Mouse (Mus musculus) CH12.LX (cell line): Measurements from ENCODE around the gene Pcca. TPM values are rescaled to one million over a fixed set of nuclear protein-coding genes. Genes with fewer than 3 reads are reported as not detected.
A peak's percentile ranks its signal among the peaks of the same experiment; 100 is the strongest.

ENCODE experiments used
- DNase-seq: peaks from one replicate; pipeline ENCODE4 v3.0.0-alpha.2; 2013; ENCODE audit errors: extremely low read depth
- H3K27ac ChIP-seq: 2 replicates; pipeline ENCODE4 v1.5.1; 2012; ENCODE audit warnings: low read depth, mild to moderate bottlenecking, control low read depth, moderate library complexity; ENCODE audit not compliant: insufficient read depth
- H3K27me3 ChIP-seq: replicated peaks from 2 replicates; pipeline ENCODE3; 2012; ENCODE audit warnings: inconsistent platforms
- H3K36me3 ChIP-seq, 2 experiments: replicated peaks in 1 of 2; 2 replicates each; pipeline versions ENCODE3 to v1.6.1; 2012; ENCODE audit warnings: inconsistent platforms in 1 of 2, low read length in 1 of 2, mild to moderate bottlenecking in 1 of 2, mixed read lengths in 1 of 2, moderate library complexity in 1 of 2; ENCODE audit not compliant: control insufficient read depth in 1 of 2, insufficient read depth in 1 of 2
- H3K4me1 ChIP-seq, 2 experiments: 2 replicates each; pipeline ENCODE4 v1.6.1; 2012; ENCODE audit warnings: inconsistent platforms in 1 of 2, moderate library complexity in 1 of 2; ENCODE audit not compliant: insufficient read depth in 2 of 2, control insufficient read depth in 1 of 2
- H3K4me2 ChIP-seq: 2 replicates; pipeline ENCODE4 v1.6.1; 2012; ENCODE audit warnings: low read depth, mild to moderate bottlenecking, control low read depth; ENCODE audit not compliant: poor library complexity, insufficient read depth, severe bottlenecking
- H3K4me3 ChIP-seq, 3 experiments: fragments of 150-350 bp in 1 of 3; sonication (generic) in 1 of 3; replicated peaks in 1 of 3; 2 replicates each; pipeline versions ENCODE3 to v1.5.1; 2011 to 2012; ENCODE audit warnings: low read depth in 2 of 3, low read length in 2 of 3, mild to moderate bottlenecking in 2 of 3, moderate library complexity in 2 of 3, control low read depth in 1 of 3, improper control_type of control experiment in 1 of 3, inconsistent platforms in 1 of 3, mixed read lengths in 1 of 3; ENCODE audit not compliant: poor library complexity in 1 of 3
- H3K79me2 ChIP-seq: replicated peaks from 2 replicates; pipeline ENCODE4 v1.6.1; 2012; ENCODE audit warnings: mild to moderate bottlenecking, moderate library complexity; ENCODE audit not compliant: control insufficient read depth, poor library complexity, insufficient read depth, severe bottlenecking; ENCODE audit errors: extremely low read depth
- H3K9ac ChIP-seq: 2 replicates; pipeline ENCODE4 v1.6.1; 2012; ENCODE audit warnings: low read depth, mild to moderate bottlenecking, control low read depth, moderate library complexity; ENCODE audit not compliant: insufficient read depth
- H3K9me3 ChIP-seq: replicated peaks from 2 replicates; pipeline ENCODE3; 2012; ENCODE audit warnings: low read length, inconsistent platforms, mixed read lengths
- CHD1 ChIP-seq: IDR thresholded peaks from 2 replicates; pipeline ENCODE4 v1.6.1; 2012; ENCODE audit warnings: low read depth, low read length, improper control_type of control experiment, inconsistent platforms
- CHD2 ChIP-seq: IDR thresholded peaks from 2 replicates; pipeline ENCODE4 v1.6.1; 2011; ENCODE audit warnings: low read length, improper control_type of control experiment
- CTCF ChIP-seq, 2 experiments: IDR thresholded peaks in 1 of 2; conservative IDR thresholded peaks in 1 of 2; 2 replicates each; pipeline ENCODE4 v1.5.1; 2011 to 2012; ENCODE audit warnings: low read depth in 2 of 2, low read length in 2 of 2, improper control_type of control experiment in 1 of 2, inconsistent platforms in 1 of 2, mild to moderate bottlenecking in 1 of 2, moderate library complexity in 1 of 2
- ETS1 ChIP-seq: conservative IDR thresholded peaks from 2 replicates; pipeline ENCODE4 v1.6.1; 2012; ENCODE audit warnings: low read depth, mild to moderate bottlenecking, inconsistent platforms, low read length, improper control_type of control experiment, moderate library complexity
- HCFC1 ChIP-seq: IDR thresholded peaks from 2 replicates; pipeline ENCODE4 v1.6.1; 2012; ENCODE audit warnings: low read depth, mild to moderate bottlenecking, inconsistent platforms, low read length, improper control_type of control experiment
- KAT2A ChIP-seq: IDR thresholded peaks from 2 replicates; pipeline ENCODE4 v1.6.1; 2012; ENCODE audit warnings: low read length, improper control_type of control experiment, inconsistent platforms; ENCODE audit not compliant: insufficient replicate concordance
- MAX ChIP-seq: IDR thresholded peaks from 2 replicates; pipeline ENCODE4 v1.6.1; 2011; ENCODE audit warnings: low read length, improper control_type of control experiment
- NRF1 ChIP-seq: IDR thresholded peaks from 2 replicates; pipeline ENCODE4 v1.6.1; 2014; ENCODE audit warnings: low read depth, mild to moderate bottlenecking, inconsistent platforms, low read length, improper control_type of control experiment, moderate library complexity
- PAX5 ChIP-seq: IDR thresholded peaks from 2 replicates; pipeline ENCODE4 v1.6.1; 2012; ENCODE audit warnings: low read length, inconsistent platforms, mixed read lengths
- POLR2AphosphoS2 ChIP-seq: IDR thresholded peaks from 2 replicates; pipeline ENCODE4 v1.6.1; 2011; ENCODE audit warnings: low read depth, low read length, improper control_type of control experiment
- SMC3 ChIP-seq: IDR thresholded peaks from 2 replicates; pipeline ENCODE4 v1.6.1; 2011; ENCODE audit warnings: low read depth, low read length, improper control_type of control experiment
- TBP ChIP-seq: conservative IDR thresholded peaks from 2 replicates; pipeline ENCODE4 v1.6.1; 2011; ENCODE audit warnings: low read depth, low read length, improper control_type of control experiment
- USF1 ChIP-seq: IDR thresholded peaks from 2 replicates; pipeline ENCODE4 v1.6.1; 2014; ENCODE audit warnings: low read depth, mild to moderate bottlenecking, inconsistent platforms, low read length, improper control_type of control experiment
- ZKSCAN1 ChIP-seq: IDR thresholded peaks from 2 replicates; pipeline ENCODE4 v1.6.1; 2012; ENCODE audit warnings: low read depth, inconsistent platforms, low read length, improper control_type of control experiment, borderline replicate concordance
- ZMIZ1 ChIP-seq: IDR thresholded peaks from 2 replicates; pipeline ENCODE4 v1.6.1; 2012; ENCODE audit warnings: low read depth, mild to moderate bottlenecking, inconsistent platforms, low read length, improper control_type of control experiment
- dilution Hi-C: fragments of 300-500 bp; cut with MboI; formaldehyde crosslinking; loops from 2 replicates; pipeline ENCODE4 v1.14.3; 2020; ENCODE audit warnings: low sequenced_read_pairs; ENCODE audit not compliant: extremely low pct_unique_long_range_greater_than_20kb, extremely low pct_ligation_motif_present
- in situ Hi-C: fragments of 300-500 bp; cut with MboI; formaldehyde crosslinking; loops from 3 replicates; pipeline ENCODE4 v1.14.3; 2019; ENCODE audit warnings: low sequenced_read_pairs, low pct_ligation_motif_present, low pct_unique_long_range_greater_than_20kb, mixed read lengths
- polyA plus RNA-seq: library from polyadenylated mRNA; unstranded; fragments of >175 nt; gene quantifications from 2 replicates; pipeline ENCODE4 v1.2.1, GENCODE M21; 2012; ENCODE audit warnings: low read depth; ENCODE audit not compliant: insufficient read length
- total RNA-seq, 2 experiments: library from RNA; depleted of rRNA; stranded (reverse); fragments of 300-350 nt in 1 of 2; fragments of >200 nt in 1 of 2; gene quantifications; 2 replicates each; pipeline ENCODE4 v1.2.3; 2012 to 2014

Gene Pcca
- total and polyA plus RNA-seq, 3 experiments, result 11.2 to 39.0 (median 23.8) TPM

DNA sequence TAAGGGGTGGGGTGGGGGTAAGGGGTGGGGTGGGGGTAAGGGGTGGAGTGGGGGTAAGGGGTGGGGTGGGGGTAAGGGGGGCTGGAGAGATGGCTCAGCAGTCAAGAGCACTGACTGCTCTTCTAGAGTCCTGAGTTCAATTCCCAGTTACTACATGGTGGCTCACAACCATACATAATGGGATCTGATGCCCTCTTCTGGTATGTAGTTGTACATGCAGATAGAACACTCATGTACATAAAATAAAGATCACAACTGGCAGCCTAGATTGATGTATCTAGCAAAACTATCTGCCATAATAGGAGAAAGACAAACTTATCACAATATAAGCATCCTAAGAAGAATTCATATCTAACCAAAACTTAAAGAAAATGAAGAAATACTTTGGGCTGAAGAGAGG, 364.4 kb downstream of the Pcca start:
- Histone ChIP-seq H3K4me2 (no peak overlapping the region), H3K4me1 (no peaks in the 10 kb centered on the region), H3K36me3 (peaks cover 26 to 74% of the 10 kb centered on the region in 2 experiments), H3K9me3 (no peaks in the 10 kb centered on the region), H3K27me3 (no peaks in the 10 kb centered on the region), H3K4me3 (no peak overlapping the region), H3K27ac (no peak overlapping the region), H3K79me2 (no peaks in the 10 kb centered on the region), H3K9ac (no peak overlapping the region)
- in situ Hi-C loops (loop anchor here (25.0 kb wide), 2 partner anchors 386 to 686 kb away; no protein-coding TSS in a partner anchor), dilution Hi-C loops (no loop called here)
- no peak for TF ChIP-seq TBP
- no peak for TF ChIP-seq CHD2
- no peak for TF ChIP-seq POLR2AphosphoS2
- TF ChIP-seq CTCF (conservative IDR thresholded peaks at IDR 0.05 in 1 of 2, IDR thresholded peaks at IDR 0.05 in 1 of 2; ENCODE audit: low read depth in 2 of 2, low read length in 2 of 2), result peak in 1 of 2 experiments; percentile 33; a peak in 2 of 4 replicates
- TF ChIP-seq KAT2A, result no peak
- DNase-seq, result no peak

DNA sequence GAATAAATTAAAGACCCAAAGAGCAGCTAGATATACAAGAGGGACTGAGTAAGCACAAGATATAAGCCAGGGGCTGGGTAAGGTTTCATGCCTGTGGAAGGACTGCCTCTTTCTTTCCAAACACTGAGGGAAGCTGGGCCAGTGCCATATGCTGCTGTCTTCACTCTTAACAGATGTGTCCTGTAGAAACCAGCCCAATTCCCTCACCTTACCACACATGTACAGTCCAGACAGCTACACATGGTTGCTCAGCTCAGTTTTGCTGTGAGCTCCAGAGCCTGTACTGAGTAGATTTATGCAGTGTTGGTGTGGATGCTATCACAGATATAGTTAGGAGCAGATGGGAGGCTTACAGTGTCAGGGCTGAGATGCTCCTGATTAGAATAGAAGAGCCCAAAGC, 366.6 kb downstream of the Pcca start:
- TF ChIP-seq TBP (no peak), HCFC1 (no peak), ZKSCAN1 (no peak), CHD1 (no peak), ZMIZ1 (no peak), USF1 (no peak), PAX5 (no peak), SMC3 (no peak), NRF1 (no peak), MAX (no peak)
- Histone ChIP-seq H3K27me3 (no peaks in the 10 kb centered on the region), H3K4me3 (no peak overlapping the region), H3K9me3 (no peaks in the 10 kb centered on the region), H3K4me2 (no peak overlapping the region), H3K36me3 (peaks cover 22 to 71% of the 10 kb centered on the region in 2 experiments), H3K79me2 (no peaks in the 10 kb centered on the region), H3K27ac (no peak overlapping the region), H3K4me1 (no peaks in the 10 kb centered on the region), H3K9ac (no peak overlapping the region)
- DNase-seq, result no peak
- dilution Hi-C loops (no loop called here), in situ Hi-C loops (no loop called here)

DNA sequence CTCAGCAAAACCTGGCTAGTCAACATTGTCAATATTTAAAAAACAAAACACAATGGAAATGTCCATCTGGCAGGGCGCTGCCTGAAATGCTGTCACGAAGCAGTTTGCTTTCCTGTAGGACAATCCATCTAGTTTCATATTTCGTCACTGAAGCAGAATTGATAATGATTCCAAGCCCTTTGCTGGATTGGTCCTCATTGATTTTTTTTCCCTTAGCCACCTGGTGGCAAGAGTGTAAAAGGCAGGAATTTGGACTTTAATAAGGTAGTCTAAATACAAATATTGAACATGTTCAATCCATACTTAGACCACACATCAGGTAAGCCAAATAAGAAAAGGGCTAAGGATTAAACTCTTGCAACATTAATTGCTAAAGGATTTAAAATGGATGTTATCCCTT, 367.1 kb downstream of the Pcca start:
- dilution Hi-C loops (no loop called here), in situ Hi-C loops (no loop called here)
- peak in 1 of 2 experiments; percentile 19; a peak in 1 of 4 replicates for TF ChIP-seq CTCF (conservative IDR thresholded peaks at IDR 0.05 in 1 of 2, IDR thresholded peaks at IDR 0.05 in 1 of 2; ENCODE audit: low read depth in 2 of 2, low read length in 2 of 2)
- no peak for TF ChIP-seq ETS1

More for the DNA sequence above, 367.1 kb downstream of the Pcca start:
- Histone ChIP-seq H3K4me1 (no peaks in the 10 kb centered on the region), H3K4me3 (no peak overlapping the region), H3K4me2 (no peak overlapping the region), H3K27ac (no peak overlapping the region), H3K9me3 (no peaks in the 10 kb centered on the region), H3K36me3 (peaks cover 20 to 71% of the 10 kb centered on the region in 2 experiments), H3K79me2 (no peaks in the 10 kb centered on the region), H3K9ac (no peak overlapping the region), H3K27me3 (no peaks in the 10 kb centered on the region)
- no peak for DNase-seq
